Mouse (Mus musculus): ENCODE measurements around the gene Krt78. TPM values are rescaled to one million over a fixed set of nuclear protein-coding genes. Genes with fewer than 3 reads are reported as not detected.

The Krt78 gene
- total and polyA plus RNA-seq, 2 experiments from 2014 or later, result not detected

GRCm38 (mm10) chr15:101958891-101959290 is 4.8 kb upstream of the Krt78 start:
- Histone ChIP-seq H3K4me1 (ENCODE audit: control insufficient read depth, insufficient read depth) (no peaks in the 10 kb centered on the region), H3K4me2 (ENCODE audit: low read depth, low read length) (no peak overlapping the region), H3K9ac (replicated peaks; ENCODE audit: low read depth, low read length) (no peak overlapping the region), H3K36me3 (replicated peaks; ENCODE audit: control insufficient read depth, insufficient read depth, low read length) (no peaks in the 10 kb centered on the region), H3K4me3 (ENCODE audit: low read depth, low read length) (no peak overlapping the region), H3K27me3 (ENCODE audit: control insufficient read depth, insufficient read depth, low read length) (0 out of 2 replicates have a peak, but pooled peaks cover 4% of the 10 kb centered on the region), H3K9me3 (replicated peaks; ENCODE audit: control insufficient read depth, low read length) (no peaks in the 10 kb centered on the region), H3K27ac (ENCODE audit: low read depth) (no peak overlapping the region)
- TF ChIP-seq CTCF (IDR thresholded peaks at IDR 0.05; ENCODE audit: low read depth) (no peak), EP300 (IDR thresholded peaks at IDR 0.05; ENCODE audit: low read depth) (no peak)
- WGBS, result 79% methylated on average over 3 of the region's 3 CpGs
- DNase-seq (ENCODE audit: low spot score) (no peak), ATAC-seq (ENCODE audit: insufficient read depth, low read depth) (no peak)

- no peaks in the 10 kb centered on the region for H3K9me3 ChIP-seq (replicated peaks; ENCODE audit: control insufficient read depth, low read length)
- no peak for DNase-seq (ENCODE audit: low spot score)
- H3K9ac ChIP-seq (replicated peaks; ENCODE audit: low read depth, low read length), result no peak overlapping the region
- H3K4me1 ChIP-seq (ENCODE audit: control insufficient read depth, insufficient read depth), result no peaks in the 10 kb centered on the region
- no peak overlapping the region for H3K4me3 ChIP-seq (ENCODE audit: low read depth, low read length)
- TF ChIP-seq EP300 (IDR thresholded peaks at IDR 0.05; ENCODE audit: low read depth) (no peak), CTCF (IDR thresholded peaks at IDR 0.05; ENCODE audit: low read depth) (no peak)
- no peak overlapping the region for H3K4me2 ChIP-seq (ENCODE audit: low read depth, low read length)
- ATAC-seq (ENCODE audit: insufficient read depth, low read depth), result no peak
- WGBS, result 77% methylated on average over 7 of the region's 7 CpGs
- no peak overlapping the region for H3K27ac ChIP-seq (ENCODE audit: low read depth)
- H3K27me3 ChIP-seq (ENCODE audit: control insufficient read depth, insufficient read depth, low read length), result 0 out of 2 replicates have a peak, but pooled peaks cover 4% of the 10 kb centered on the region
- no peaks in the 10 kb centered on the region for H3K36me3 ChIP-seq (replicated peaks; ENCODE audit: control insufficient read depth, insufficient read depth, low read length)
These were observed 1.2 kb downstream of the Krt78 start for GRCm38 (mm10) chr15:101952733-101953474.

- Histone ChIP-seq H3K9me3 (replicated peaks; ENCODE audit: control insufficient read depth, low read length) (no peaks in the 10 kb centered on the region), H3K36me3 (replicated peaks; ENCODE audit: control insufficient read depth, insufficient read depth, low read length) (no peaks in the 10 kb centered on the region), H3K9ac (replicated peaks; ENCODE audit: low read depth, low read length) (no peak overlapping the region), H3K4me1 (ENCODE audit: control insufficient read depth, insufficient read depth) (no peaks in the 10 kb centered on the region), H3K4me3 (ENCODE audit: low read depth, low read length) (no peak overlapping the region), H3K27me3 (ENCODE audit: control insufficient read depth, insufficient read depth, low read length) (no peaks in the 10 kb centered on the region), H3K4me2 (ENCODE audit: low read depth, low read length) (no peak overlapping the region), H3K27ac (ENCODE audit: low read depth) (no peak overlapping the region)
- TF ChIP-seq CTCF (IDR thresholded peaks at IDR 0.05; ENCODE audit: low read depth) (no peak), EP300 (IDR thresholded peaks at IDR 0.05; ENCODE audit: low read depth) (no peak)
- DNase-seq (ENCODE audit: low spot score) (no peak), ATAC-seq (ENCODE audit: insufficient read depth, low read depth) (no peak)
- 70% methylated on average over 1 of the region's 1 CpGs for WGBS
These were observed 8.7 kb downstream of the Krt78 start for GRCm38 (mm10) chr15:101945430-101945829.

- H3K4me2 ChIP-seq (ENCODE audit: low read depth, low read length), result no peak overlapping the region
- no peak; the same call in 1 of the 2 replicates for ATAC-seq (ENCODE audit: insufficient read depth, low read depth)
- 0 out of 2 replicates have a peak, but pooled peaks cover 8% of the 10 kb centered on the region for H3K27me3 ChIP-seq (ENCODE audit: control insufficient read depth, insufficient read depth, low read length)
- no peaks in the 10 kb centered on the region for H3K9me3 ChIP-seq (replicated peaks; ENCODE audit: control insufficient read depth, low read length)
- TF ChIP-seq EP300 (IDR thresholded peaks at IDR 0.05; ENCODE audit: low read depth), result no peak
- no peak for TF ChIP-seq CTCF (IDR thresholded peaks at IDR 0.05; ENCODE audit: low read depth)
- no peak overlapping the region for H3K9ac ChIP-seq (replicated peaks; ENCODE audit: low read depth, low read length)
- H3K4me1 ChIP-seq (ENCODE audit: control insufficient read depth, insufficient read depth), result no peaks in the 10 kb centered on the region
- no peak for DNase-seq (ENCODE audit: low spot score)
- no peak overlapping the region for H3K4me3 ChIP-seq (ENCODE audit: low read depth, low read length)
- no peaks in the 10 kb centered on the region for H3K36me3 ChIP-seq (replicated peaks; ENCODE audit: control insufficient read depth, insufficient read depth, low read length)
- H3K27ac ChIP-seq (ENCODE audit: low read depth), result no peak overlapping the region
- WGBS, result 25% methylated on average over 8 of the region's 8 CpGs
These were observed 12.1 kb downstream of the Krt78 start for GRCm38 (mm10) chr15:101941948-101942347.

- Histone ChIP-seq H3K36me3 (replicated peaks; ENCODE audit: control insufficient read depth, insufficient read depth, low read length) (no peaks in the 10 kb centered on the region), H3K27me3 (ENCODE audit: control insufficient read depth, insufficient read depth, low read length) (0 out of 2 replicates have a peak, but pooled peaks cover 10% of the 10 kb centered on the region), H3K4me2 (ENCODE audit: low read depth, low read length) (no peak within 1 kb of the TSS), H3K9ac (replicated peaks; ENCODE audit: low read depth, low read length) (no peak within 1 kb of the TSS), H3K27ac (ENCODE audit: low read depth) (no peak within 1 kb of the TSS), H3K4me3 (ENCODE audit: low read depth, low read length) (no peak within 1 kb of the TSS), H3K4me1 (ENCODE audit: control insufficient read depth, insufficient read depth) (no peaks in the 10 kb centered on the region), H3K9me3 (replicated peaks; ENCODE audit: control insufficient read depth, low read length) (no peaks in the 10 kb centered on the region)
- WGBS, result 72% methylated on average over 6 of the region's 6 CpGs
- no peak for DNase-seq (ENCODE audit: low spot score)
- ATAC-seq (ENCODE audit: insufficient read depth, low read depth), result no peak
- TF ChIP-seq EP300 (IDR thresholded peaks at IDR 0.05; ENCODE audit: low read depth) (no peak), CTCF (IDR thresholded peaks at IDR 0.05; ENCODE audit: low read depth) (no peak)
These were observed 13.7 kb downstream of the Krt78 start, which contains the start of gene Krt79 for GRCm38 (mm10) chr15:101940274-101940829. Gene Krt79 (minus strand): TSS chr15:101940324.

Data from heart, postnatal 0 days (tissue).